ENCODE assay signal across 9 mouse cellular contexts in genomic region chr4:134497986-134498731, GRCm38 (mm10). TPM values are rescaled to one million over a fixed set of nuclear protein-coding genes. Genes with fewer than 3 reads are reported as not detected.
A peak's percentile ranks its signal among the peaks of the same experiment; 100 is the strongest.
DNase-seq lines count a peak whose midpoint lies in the region; ATAC-seq and TF ChIP-seq lines count a peak whose summit lies in the region.
"Had no signal": no experiment of that assay in that cellular context is flagged by ENCODE, and none has a peak within 500 bp of the region (broad histone marks: within the 10 kb centered on the region; RNA-seq: fewer than 3 reads in every experiment).

No protein-coding gene starts in this region.

- H3K4me1 ChIP-seq in heart, embryonic 11.5 days (ENCODE audit: control insufficient read depth, insufficient read depth, low read length), result peaks cover 41% of the 10 kb centered on the region
- H3K4me1 ChIP-seq in limb, embryonic 13.5 days, result peaks cover 27% of the 10 kb centered on the region
- peaks cover 10% of the 10 kb centered on the region for H3K4me1 ChIP-seq in stomach, postnatal 0 days (replicated peaks; ENCODE audit: control insufficient read depth, insufficient read depth)

- peak overlapping the region; percentile 96 for H3K4me2 ChIP-seq in heart, embryonic 11.5 days
- H3K4me2 ChIP-seq in limb, embryonic 13.5 days (replicated peaks), result peak overlapping the region; percentile 96
- H3K4me2 ChIP-seq in stomach, postnatal 0 days (replicated peaks; ENCODE audit: low read depth), result peak overlapping the region; percentile 90

- no peak overlapping the region for H3K27ac ChIP-seq in heart, embryonic 11.5 days (ENCODE audit: low read depth, low read length)
- H3K27ac ChIP-seq in limb, embryonic 13.5 days, result no peak overlapping the region
- peak overlapping the region; percentile 83 for H3K27ac ChIP-seq in stomach, postnatal 0 days (replicated peaks)

- no peak overlapping the region; the same call in 1 of the 2 replicates for H3K4me3 ChIP-seq in heart, embryonic 11.5 days (ENCODE audit: low read depth, low read length)
- no peak overlapping the region for H3K4me3 ChIP-seq in limb, embryonic 13.5 days
- peak overlapping the region; percentile 52; the same call in 1 of the 2 replicates for H3K4me3 ChIP-seq in stomach, postnatal 0 days (ENCODE audit: low read depth, low read length)

- no peak for DNase-seq in heart, adult 8-10 months (ENCODE audit: low spot score)
- DNase-seq in ovary, postnatal 36 days (ENCODE audit: low spot score), result peak; percentile 45
- no peak for DNase-seq in ovary, postnatal 14 days (ENCODE audit: low spot score)
- DNase-seq in stomach, postnatal 0 days (ENCODE audit: low spot score), result peak; percentile 43
- no peak for DNase-seq in embryo, embryonic 9.5 days (ENCODE audit: extremely low spot score)
- no peak for DNase-seq in T-cell, adult 2 months (ENCODE audit: low spot score)
- DNase-seq: kidney, adult 9 months had no signal

- no peaks in the 10 kb centered on the region for H3K27me3 ChIP-seq in heart, embryonic 11.5 days (ENCODE audit: control insufficient read depth, insufficient read depth, low read length)
- H3K27me3 ChIP-seq in limb, embryonic 13.5 days, result no peaks in the 10 kb centered on the region
- H3K27me3 ChIP-seq in stomach, postnatal 0 days (ENCODE audit: control insufficient read depth, insufficient read depth, low read length), result no peaks in the 10 kb centered on the region

- H3K9me3 ChIP-seq in heart, embryonic 11.5 days (replicated peaks; ENCODE audit: control insufficient read depth, low read length), result no peaks in the 10 kb centered on the region
- no peaks in the 10 kb centered on the region for H3K9me3 ChIP-seq in limb, embryonic 13.5 days
- H3K9me3 ChIP-seq in stomach, postnatal 0 days (ENCODE audit: control insufficient read depth, low read length), result no peaks in the 10 kb centered on the region

- no peak for TF ChIP-seq CTCF in stomach, postnatal 0 days (IDR thresholded peaks at IDR 0.05; ENCODE audit: low read depth)

- H3K36me3 ChIP-seq in heart, embryonic 11.5 days (ENCODE audit: control insufficient read depth, insufficient read depth, low read length), result no peaks in the 10 kb centered on the region
- no peaks in the 10 kb centered on the region for H3K36me3 ChIP-seq in limb, embryonic 13.5 days
- no peaks in the 10 kb centered on the region for H3K36me3 ChIP-seq in stomach, postnatal 0 days (ENCODE audit: control insufficient read depth, insufficient read depth, low read length)

- no peak for TF ChIP-seq EP300 in stomach, postnatal 0 days (optimal IDR thresholded peaks at IDR 0.05)

- no peak for ATAC-seq in heart, embryonic 11.5 days (replicated peaks; ENCODE audit: insufficient number of reproducible peaks, low FRiP score, low TSS enrichment)
- ATAC-seq in limb, embryonic 13.5 days (ENCODE audit: low FRiP score, low read depth), result no peak
- ATAC-seq in stomach, postnatal 0 days (ENCODE audit: low FRiP score, low TSS enrichment), result no peak

- peak overlapping the region; percentile 77; the same call in 1 of the 2 replicates for H3K9ac ChIP-seq in heart, embryonic 11.5 days (ENCODE audit: low read depth, low read length)
- no peak overlapping the region for H3K9ac ChIP-seq in limb, embryonic 13.5 days
- peak overlapping the region; percentile 65; the same call in 1 of the 2 replicates for H3K9ac ChIP-seq in stomach, postnatal 0 days (ENCODE audit: low read length)

- 64% methylated on average over 12 of the region's 12 CpGs for WGBS in heart, embryonic 11.5 days (ENCODE audit: insufficient replicate concordance)
- WGBS in limb, embryonic 13.5 days, result 77% methylated on average over 12 of the region's 12 CpGs
- WGBS in stomach, postnatal 0 days, result 61% methylated on average over 12 of the region's 12 CpGs

RNA-seq across cellular contexts. Expression of gene Paqr7, which starts 1.7 kb away (rescaled TPM):
- polyA plus RNA-seq in heart, embryonic 11.5 days (2014; fragmentation: Nextera tagmentation; extraction: Ambion mirVana), result 4.2 and 4.8 TPM in 2 replicates
- total RNA-seq in heart, adult 8-10 months (2022), result 10 to 100 TPM; 15.8 to 28.8 (median 20.2) TPM
- polyA plus RNA-seq in limb, embryonic 13.5 days (2015; fragmentation: Nextera tagmentation; extraction: Ambion mirVana), result 3.7 and 4.1 TPM in 2 replicates
- 51.8 and 56.4 TPM in 2 replicates for polyA plus RNA-seq in stomach, postnatal 0 days (2015; fragmentation: Nextera tagmentation; extraction: Ambion mirVana)

RNA-seq across cellular contexts. Expression of gene Aunip, which starts 12.6 kb away (rescaled TPM):
- 5.6 and 6.6 TPM in 2 replicates for polyA plus RNA-seq in heart, embryonic 11.5 days (2014; fragmentation: Nextera tagmentation; extraction: Ambion mirVana)
- total RNA-seq in heart, adult 8-10 months (2022), result under 1 TPM in 1 of 4 experiments, not detected in 3; 0.20 TPM
- 10.6 and 10.8 TPM in 2 replicates for polyA plus RNA-seq in limb, embryonic 13.5 days (2015; fragmentation: Nextera tagmentation; extraction: Ambion mirVana)
- 3.5 and 3.8 TPM in 2 replicates for polyA plus RNA-seq in stomach, postnatal 0 days (2015; fragmentation: Nextera tagmentation; extraction: Ambion mirVana)

RNA-seq across cellular contexts. Expression of gene Stmn1, which starts 30.0 kb away (rescaled TPM):
- polyA plus RNA-seq in heart, embryonic 11.5 days (2014; fragmentation: Nextera tagmentation; extraction: Ambion mirVana), result 962 and 991 TPM in 2 replicates
- total RNA-seq in heart, adult 8-10 months (2022), result 10 to 100 TPM; 20.8 to 26.2 (median 22.0) TPM
- polyA plus RNA-seq in limb, embryonic 13.5 days (2015; fragmentation: Nextera tagmentation; extraction: Ambion mirVana), result 1,889 and 1,921 TPM in 2 replicates
- polyA plus RNA-seq in stomach, postnatal 0 days (2015; fragmentation: Nextera tagmentation; extraction: Ambion mirVana), result 358 and 380 TPM in 2 replicates

RNA-seq across cellular contexts. Expression of gene Mtfr1l, which starts 37.0 kb away (rescaled TPM):
- polyA plus RNA-seq in heart, embryonic 11.5 days (2014; fragmentation: Nextera tagmentation; extraction: Ambion mirVana), result 167 and 177 TPM in 2 replicates
- 100 to 1,000 TPM; 182 to 213 (median 198) TPM for total RNA-seq in heart, adult 8-10 months (2022)
- 131 and 132 TPM in 2 replicates for polyA plus RNA-seq in limb, embryonic 13.5 days (2015; fragmentation: Nextera tagmentation; extraction: Ambion mirVana)
- polyA plus RNA-seq in stomach, postnatal 0 days (2015; fragmentation: Nextera tagmentation; extraction: Ambion mirVana), result 64.7 and 70.3 TPM in 2 replicates

RNA-seq across cellular contexts. Expression of gene Selenon, which starts 53.8 kb away (rescaled TPM):
- 22.4 and 25.3 TPM in 2 replicates for polyA plus RNA-seq in heart, embryonic 11.5 days (2014; fragmentation: Nextera tagmentation; extraction: Ambion mirVana)
- 10 to 100 TPM; 17.1 to 20.4 (median 19.4) TPM for total RNA-seq in heart, adult 8-10 months (2022)
- 15.2 and 16.3 TPM in 2 replicates for polyA plus RNA-seq in limb, embryonic 13.5 days (2015; fragmentation: Nextera tagmentation; extraction: Ambion mirVana)
- 8.6 and 12.1 TPM in 2 replicates for polyA plus RNA-seq in stomach, postnatal 0 days (2015; fragmentation: Nextera tagmentation; extraction: Ambion mirVana)

Comparison
In these comparisons a context has a peak if more than half of its experiments do, and no peak if none do; other contexts are left out.
1. DNase-seq: peak in ovary, postnatal 36 days (single experiment) and stomach, postnatal 0 days (single experiment); none in heart, adult 8-10 months (single experiment), ovary, postnatal 14 days (single experiment), embryo, embryonic 9.5 days (single experiment) and T-cell, adult 2 months (single experiment).
2. Peak in every context shown above with its lines, with median percentiles within 50 percentile points of each other: H3K4me2 ChIP-seq.